Mouse (Mus musculus) E14TG2a.4 (cell line): ENCODE results near the gene Cxcr1.

Experiments used
- CTCF ChIP-seq: conservative IDR thresholded peaks from 2 replicates; pipeline ENCODE4 v1.5.1; 2014; ENCODE audit warnings: low read length
- NANOG ChIP-seq: IDR thresholded peaks from 2 replicates; pipeline ENCODE4 v1.6.1; 2014; ENCODE audit warnings: borderline replicate concordance, low read length, mixed read lengths
- POU5F1 ChIP-seq: IDR thresholded peaks from 2 replicates; pipeline ENCODE4 v1.6.1; 2014; ENCODE audit warnings: low read length, borderline replicate concordance

GRCm38 (mm10) chr1:74169721-74170120, 24.7 kb downstream of the Cxcr1 start:
- TF ChIP-seq CTCF (no peak), NANOG (no peak), POU5F1 (no peak)
